Mouse (Mus musculus): ENCODE measurements at regions not wholly inside any gene's neighbourhood (a gene's known extent, or its start where the extent isn't known, plus 50 kb on each side); places are given as distances from the start of the nearest gene placed in this dataset.

GRCm38 (mm10) chr10:115664567-115664966 lies 77.0 kb upstream of the Lgr5 start:
- DNase-seq = no peak

- DNase-seq = no peak
Observed at GRCm38 (mm10) chr10:115676661-115677060, 89.1 kb upstream of the Lgr5 start.

- no peak for DNase-seq
Observed at GRCm38 (mm10) chr10:115681115-115681514, 93.5 kb upstream of the Lgr5 start.

- DNase-seq = no peak
Observed at GRCm38 (mm10) chr10:115691939-115692338, 104.4 kb upstream of the Lgr5 start.

GRCm38 (mm10) chr10:115693986-115694833 lies 106.6 kb upstream of the Lgr5 start:
- no peak for DNase-seq

GRCm38 (mm10) chr10:115702358-115702757 lies 114.3 kb upstream of the Tspan8 start:
- no peak for DNase-seq

- no peak for DNase-seq
Observed at GRCm38 (mm10) chr10:115708623-115709022, 108.0 kb upstream of the Tspan8 start.

- peak; percentile 46 for DNase-seq
Observed at GRCm38 (mm10) chr10:115713896-115714295, 102.7 kb upstream of the Tspan8 start.

GRCm38 (mm10) chr10:115716178-115716577 lies 100.5 kb upstream of the Tspan8 start:
- DNase-seq = no peak

GRCm38 (mm10) chr10:115717064-115717463 lies 99.6 kb upstream of the Tspan8 start:
- DNase-seq = no peak

- no peak for DNase-seq
Observed at GRCm38 (mm10) chr10:115722589-115722988, 94.0 kb upstream of the Tspan8 start.

- DNase-seq = no peak
Observed at GRCm38 (mm10) chr10:115742634-115743347, 73.8 kb upstream of the Tspan8 start.

- DNase-seq = no peak
Observed at GRCm38 (mm10) chr10:115749844-115750243, 66.8 kb upstream of the Tspan8 start.

GRCm38 (mm10) chr10:115750250-115750649 lies 66.4 kb upstream of the Tspan8 start:
- no peak for DNase-seq

GRCm38 (mm10) chr10:115758667-115759066 lies 58.0 kb upstream of the Tspan8 start:
- no peak for DNase-seq
